Mouse (Mus musculus) bone marrow macrophage, adult 2 months (primary cell): ENCODE measurements around the gene Enoph1. TPM values are rescaled to one million over a fixed set of nuclear protein-coding genes. Genes with fewer than 3 reads are reported as not detected.

Source experiments
- H3K27ac ChIP-seq: 2 replicates; pipeline ENCODE4 v1.5.1; 2012; ENCODE audit warnings: low read depth, low read length; ENCODE audit not compliant: insufficient read depth
- H3K4me1 ChIP-seq: 2 replicates; pipeline ENCODE4 v1.6.1; 2012; ENCODE audit warnings: low read length; ENCODE audit not compliant: control insufficient read depth, insufficient read depth
- H3K4me3 ChIP-seq: 2 replicates; pipeline ENCODE4 v1.5.1; 2012; ENCODE audit warnings: mild to moderate bottlenecking, low read length, moderate library complexity; ENCODE audit not compliant: insufficient read depth
- CTCF ChIP-seq: IDR thresholded peaks from 2 replicates; pipeline ENCODE4 v1.5.1; 2012; ENCODE audit warnings: low read depth, mild to moderate bottlenecking, low read length, moderate library complexity
- POLR2A ChIP-seq: IDR thresholded peaks from 2 replicates; pipeline ENCODE4 v1.6.1; 2012; ENCODE audit warnings: mild to moderate bottlenecking, low read depth, low read length, borderline replicate concordance
- polyA plus RNA-seq: library from polyadenylated mRNA; stranded (reverse); fragments of >200 nt; gene quantifications from 2 replicates; pipeline ENCODE4 v1.2.4, GENCODE M21; 2012; ENCODE audit not compliant: missing spikeins, insufficient read depth, insufficient read length

Enoph1 gene
- polyA plus RNA-seq, 1 experiment, result 16.2 TPM

GRCm38 (mm10) chr5:100083953-100084562, 44.3 kb downstream of the Enoph1 start:
- Histone ChIP-seq H3K4me1 (peaks cover 7% of the 10 kb centered on the region; the same call in 1 of the 2 replicates), H3K27ac (no peak overlapping the region), H3K4me3 (no peak overlapping the region)
- TF ChIP-seq POLR2A (no peak), CTCF (no peak)

- Histone ChIP-seq H3K27ac (no peak overlapping the region), H3K4me1 (peaks cover 3% of the 10 kb centered on the region; the same call in 1 of the 2 replicates), H3K4me3 (no peak overlapping the region)
- TF ChIP-seq CTCF, result no peak
- no peak for TF ChIP-seq POLR2A
Measured at GRCm38 (mm10) chr5:100085097-100085496, 45.3 kb downstream of the Enoph1 start.

GRCm38 (mm10) chr5:100090515-100091262, 50.9 kb downstream of the Enoph1 start:
- H3K4me1 ChIP-seq, result no peaks in the 10 kb centered on the region
- no peak for TF ChIP-seq POLR2A
- no peak for TF ChIP-seq CTCF
- no peak overlapping the region for H3K27ac ChIP-seq
- no peak overlapping the region for H3K4me3 ChIP-seq

- TF ChIP-seq CTCF, result no peak
- TF ChIP-seq POLR2A, result no peak
- H3K4me3 ChIP-seq, result no peak overlapping the region
- no peaks in the 10 kb centered on the region for H3K4me1 ChIP-seq
- no peak overlapping the region for H3K27ac ChIP-seq
Measured at GRCm38 (mm10) chr5:100091263-100091594, 51.4 kb downstream of the Enoph1 start.

- H3K4me1 ChIP-seq, result no peaks in the 10 kb centered on the region
- H3K27ac ChIP-seq, result no peak overlapping the region
- TF ChIP-seq POLR2A (no peak), CTCF (no peak)
- H3K4me3 ChIP-seq, result no peak overlapping the region
Measured at GRCm38 (mm10) chr5:100091602-100092001, 51.8 kb downstream of the Enoph1 start.

GRCm38 (mm10) chr5:100096955-100097354, 57.2 kb downstream of the Enoph1 start:
- H3K4me1 ChIP-seq, result no peaks in the 10 kb centered on the region
- no peak overlapping the region for H3K4me3 ChIP-seq
- TF ChIP-seq POLR2A, result no peak
- no peak for TF ChIP-seq CTCF
- H3K27ac ChIP-seq, result no peak overlapping the region

- TF ChIP-seq POLR2A (no peak), CTCF (no peak)
- Histone ChIP-seq H3K4me3 (no peak overlapping the region), H3K27ac (no peak overlapping the region), H3K4me1 (no peaks in the 10 kb centered on the region)
Measured at GRCm38 (mm10) chr5:100097967-100098366, 58.2 kb downstream of the Enoph1 start.

GRCm38 (mm10) chr5:100102395-100102794, 62.6 kb downstream of the Enoph1 start:
- Histone ChIP-seq H3K27ac (no peak overlapping the region), H3K4me3 (no peak overlapping the region), H3K4me1 (no peaks in the 10 kb centered on the region)
- TF ChIP-seq POLR2A (no peak), CTCF (no peak)

GRCm38 (mm10) chr5:100108866-100109265, 69.1 kb downstream of the Enoph1 start:
- no peak overlapping the region for H3K4me3 ChIP-seq
- TF ChIP-seq CTCF (no peak), POLR2A (no peak)
- no peak overlapping the region for H3K27ac ChIP-seq
- no peaks in the 10 kb centered on the region for H3K4me1 ChIP-seq

GRCm38 (mm10) chr5:100109543-100110282, 69.9 kb downstream of the Enoph1 start:
- H3K27ac ChIP-seq, result no peak overlapping the region
- H3K4me3 ChIP-seq, result no peak overlapping the region
- H3K4me1 ChIP-seq, result no peaks in the 10 kb centered on the region
- TF ChIP-seq CTCF (no peak), POLR2A (no peak)
